Mouse (Mus musculus): Measurements from ENCODE around the gene Mfsd8.
"Not testable (repeated sequence)": the region's sequence is repeated elsewhere in the genome, so short reads cannot be mapped to it uniquely, and the experiment has no call there.

DNA sequence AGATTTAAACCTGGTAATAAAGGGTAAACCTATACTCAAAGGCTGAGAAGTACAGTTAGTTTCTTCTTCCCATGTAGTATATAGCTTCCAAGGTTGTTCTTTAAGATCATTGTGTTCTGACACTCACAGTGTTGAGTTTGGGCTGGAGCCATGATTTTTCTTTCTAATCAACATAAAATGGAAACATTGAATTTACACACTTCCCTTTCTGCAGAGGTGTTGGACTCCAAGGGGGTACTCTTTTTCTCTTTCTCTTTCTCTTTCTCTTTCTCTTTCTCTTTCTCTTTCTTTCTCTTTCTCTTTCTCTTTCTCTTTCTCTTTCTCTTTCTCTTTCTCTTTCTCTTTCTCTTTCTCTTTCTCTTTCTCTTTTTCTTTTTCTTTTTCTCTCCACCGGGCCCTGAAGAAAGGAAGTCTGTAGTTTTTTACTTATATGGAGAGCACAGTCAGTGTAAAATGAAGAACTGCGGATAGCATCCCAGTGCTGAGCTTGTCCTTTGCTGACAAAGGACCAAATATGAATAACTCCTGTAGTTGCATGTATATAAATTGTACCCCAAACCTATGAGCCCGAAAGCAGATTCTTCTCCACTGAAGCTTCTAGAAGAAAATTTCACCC is 6.5 kb upstream of the Mfsd8 start:
- TF ChIP-seq POLR2A (IDR thresholded peaks at IDR 0.05; ENCODE audit: borderline replicate concordance, low read depth, low read length); CTCF (IDR thresholded peaks at IDR 0.05; ENCODE audit: low read depth, low read length): not testable (repeated sequence)
